Mouse (Mus musculus): ENCODE measurements around the gene Olfr883.

The Olfr883 gene

GRCm38 (mm10) chr9:38025508-38025907, at the start of gene Olfr883:
Olfr883 (plus strand) TSS chr9:38025808.
- no peak for DNase-seq (ENCODE audit: low read depth)

GRCm38 (mm10) chr9:37991525-37991924, 34.1 kb upstream of the Olfr883 start, which contains the start of gene Olfr881:
Olfr881 (plus strand) TSS chr9:37991825.
- DNase-seq (ENCODE audit: low read depth): no peak

- DNase-seq (ENCODE audit: low read depth): no peak
Observed at GRCm38 (mm10) chr9:37998581-37999204, 26.9 kb upstream of the Olfr883 start.

GRCm38 (mm10) chr9:38000021-38000420, 25.6 kb upstream of the Olfr883 start:
- no peak for DNase-seq (ENCODE audit: low read depth)

GRCm38 (mm10) chr9:38046255-38046654, 20.6 kb downstream of the Olfr883 start, which contains the start of gene Olfr884:
Olfr884 (plus strand) TSS chr9:38046555.
- DNase-seq (ENCODE audit: low read depth): no peak

GRCm38 (mm10) chr9:38061022-38061421, 35.4 kb downstream of the Olfr883 start, which contains the start of gene Olfr885:
Olfr885 (plus strand) TSS chr9:38061322.
- no peak for DNase-seq (ENCODE audit: low read depth)

All from fibroblast of lung, adult 2 months (primary cell).